Mouse (Mus musculus): ENCODE data around the gene Traf5.

Gene Traf5

GRCm38 (mm10) chr1:191964773-191965481, 127.4 kb downstream of the Traf5 start:
- peak; percentile 80 for DNase-seq (ENCODE audit: low spot score)

GRCm38 (mm10) chr1:191963948-191964772, 128.2 kb downstream of the Traf5 start:
- DNase-seq (ENCODE audit: low spot score), result peak; percentile 84

GRCm38 (mm10) chr1:191963413-191963812, 128.9 kb downstream of the Traf5 start:
- DNase-seq (ENCODE audit: low spot score), result no peak

DNA sequence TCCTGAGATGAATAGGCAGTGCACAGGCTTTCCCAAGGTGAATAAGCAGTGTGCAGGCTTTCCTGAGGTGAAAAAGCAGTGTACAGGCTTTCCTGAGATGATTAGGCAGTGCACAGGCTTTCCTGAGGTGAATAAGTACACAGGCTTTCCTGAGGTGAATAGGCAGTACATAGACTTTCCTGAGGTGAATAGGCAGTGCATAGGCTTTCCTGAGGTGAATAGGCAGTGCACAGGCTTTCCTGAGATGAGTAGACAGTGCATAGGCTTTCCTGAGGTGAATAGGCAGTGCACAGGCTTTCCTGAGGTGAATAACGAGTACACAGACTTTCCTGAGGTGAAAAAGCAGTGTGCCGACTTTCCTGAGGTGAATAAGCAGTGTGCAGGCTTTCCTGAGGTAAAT, 131.4 kb downstream of the Traf5 start:
- no peak for DNase-seq (ENCODE audit: low spot score)

DNA sequence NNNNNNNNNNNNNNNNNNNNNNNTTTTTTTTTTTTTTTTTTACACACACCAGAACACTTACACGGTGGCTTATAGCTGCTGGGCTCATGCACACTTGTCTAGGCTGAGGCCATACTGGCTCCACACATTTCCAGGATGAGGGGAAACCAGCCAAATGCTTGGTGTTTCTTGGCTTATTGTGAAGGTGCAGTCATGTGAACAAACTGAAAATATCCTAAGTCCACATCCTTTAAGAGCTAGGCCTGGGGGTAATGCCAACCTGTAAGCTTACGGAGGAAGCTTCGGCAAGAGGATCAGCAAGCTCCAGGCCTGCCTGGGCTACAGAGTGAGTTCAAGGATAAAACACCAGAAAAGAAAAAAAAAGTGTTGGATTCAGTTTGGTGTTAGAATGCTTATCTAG, 135.0 kb downstream of the Traf5 start:
- DNase-seq (ENCODE audit: low spot score), result no peak

- no peak for DNase-seq (ENCODE audit: low spot score)
Measured at GRCm38 (mm10) chr1:191956871-191957270, 135.5 kb downstream of the Traf5 start.

- no peak for DNase-seq (ENCODE audit: low spot score)
Measured at GRCm38 (mm10) chr1:191956261-191956660, 136.1 kb downstream of the Traf5 start.

DNA sequence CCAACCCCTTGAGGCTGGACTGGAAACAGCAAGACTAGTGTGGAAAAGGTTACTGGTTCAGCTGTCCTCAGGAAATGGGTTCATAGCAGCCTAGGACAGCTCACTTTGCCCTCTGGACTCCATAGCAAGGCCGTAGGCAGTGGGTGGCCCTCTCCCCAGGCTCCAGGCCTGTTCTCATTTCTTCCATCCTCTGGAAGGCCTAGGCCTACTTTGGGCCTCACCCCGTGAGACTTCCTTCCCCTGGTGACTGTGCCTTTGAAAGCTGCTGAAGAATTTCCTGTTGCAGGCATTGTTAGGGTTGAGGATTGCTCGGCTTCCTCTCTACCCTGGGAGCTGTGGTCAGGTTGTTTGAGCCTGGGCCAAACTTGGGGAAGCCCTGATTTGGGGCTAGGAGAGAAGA, 137.3 kb downstream of the Traf5 start:
- no peak for DNase-seq (ENCODE audit: low spot score)

DNA sequence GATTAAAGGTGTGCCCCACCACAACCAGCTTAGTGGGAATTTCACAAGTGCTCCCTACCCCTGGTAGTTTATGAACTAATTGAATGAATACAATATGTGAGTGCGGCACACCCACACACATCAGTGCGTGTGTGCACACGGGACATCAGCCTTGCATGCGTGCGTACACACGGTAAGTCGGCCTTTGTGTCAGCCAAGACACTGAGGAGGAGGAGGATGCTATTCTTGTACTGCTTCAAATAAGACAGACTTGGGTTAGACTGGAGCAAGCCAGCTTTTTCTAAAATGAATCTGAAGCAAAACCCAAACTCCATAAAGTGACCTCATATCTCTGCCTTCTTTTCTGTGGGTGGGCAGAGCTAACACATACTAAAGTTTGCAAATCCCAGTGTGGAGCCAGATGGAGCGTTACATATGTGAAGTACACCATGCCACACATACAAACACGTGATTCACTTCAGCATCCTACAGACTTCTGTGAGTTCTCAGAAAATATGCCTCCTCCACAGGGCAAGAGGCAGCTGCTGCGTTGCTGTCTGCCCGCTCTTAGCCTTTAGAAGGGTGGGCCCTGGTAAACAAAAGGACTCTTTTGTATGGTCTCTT, 139.5 kb downstream of the Traf5 start:
- peak; percentile 73 for DNase-seq (ENCODE audit: low spot score)

- no peak for DNase-seq (ENCODE audit: low spot score)
Measured at GRCm38 (mm10) chr1:191950611-191951010, 141.7 kb downstream of the Traf5 start.

DNA sequence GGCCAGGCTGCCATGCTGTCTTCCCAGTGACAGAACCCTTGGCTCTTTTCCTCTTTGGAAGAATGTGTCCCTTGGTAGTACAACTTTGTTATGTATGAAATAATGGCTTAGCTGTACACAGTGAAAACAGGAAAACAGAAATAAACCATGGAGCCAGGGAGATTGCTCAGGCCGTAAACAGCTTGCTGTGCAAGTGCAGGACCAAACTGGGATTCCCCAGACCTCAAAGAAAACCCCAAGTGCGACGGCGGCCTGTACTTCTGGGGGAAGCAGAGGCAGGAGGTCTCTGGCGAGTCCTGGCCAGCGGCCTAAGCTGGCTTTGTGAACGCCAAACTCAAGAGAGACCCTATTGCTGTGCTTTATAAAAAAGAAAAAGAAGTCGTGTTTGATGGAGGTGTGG, 143.8 kb downstream of the Traf5 start:
- no peak for DNase-seq (ENCODE audit: low spot score)

- no peak for DNase-seq (ENCODE audit: low spot score)
Measured at GRCm38 (mm10) chr1:191947796-191948195, 144.6 kb downstream of the Traf5 start.
